Mouse (Mus musculus) thymus, adult 2 months (tissue): ENCODE measurements around the gene Grasp. TPM values are rescaled to one million over a fixed set of nuclear protein-coding genes. Genes with fewer than 3 reads are reported as not detected.

Source experiments
- DNase-seq: peaks from one replicate; pipeline ENCODE4 v3.0.0; 2021
- H3K27ac ChIP-seq: fragments of 200-500 bp; 2 replicates; pipeline ENCODE4 v1.5.1; 2012; ENCODE audit warnings: low read length, control low read depth; ENCODE audit not compliant: control insufficient read depth, insufficient read depth
- H3K27me3 ChIP-seq: fragments of 200-500 bp; 2 replicates; pipeline ENCODE4 v1.6.1; 2012; ENCODE audit warnings: mild to moderate bottlenecking, low read length, moderate library complexity, mixed read lengths; ENCODE audit not compliant: control insufficient read depth, insufficient read depth
- H3K36me3 ChIP-seq: fragments of 200-500 bp; 2 replicates; pipeline ENCODE4 v1.6.1; 2012; ENCODE audit warnings: mild to moderate bottlenecking, low read length, moderate library complexity; ENCODE audit not compliant: control insufficient read depth, insufficient read depth
- H3K4me1 ChIP-seq: fragments of 200-500 bp; replicated peaks from 2 replicates; pipeline ENCODE4 v1.6.1; 2012; ENCODE audit warnings: low read length; ENCODE audit not compliant: control insufficient read depth, insufficient read depth
- H3K4me3 ChIP-seq: fragments of 200-500 bp; 2 replicates; pipeline ENCODE4 v1.5.1; 2012; ENCODE audit warnings: mild to moderate bottlenecking, low read length, control low read depth, moderate library complexity; ENCODE audit not compliant: control insufficient read depth, insufficient read depth
- CTCF ChIP-seq: fragments of 200-500 bp; IDR thresholded peaks from 2 replicates; pipeline ENCODE4 v1.5.1; 2012; ENCODE audit warnings: mild to moderate bottlenecking, control low read depth, low read length, moderate library complexity, borderline replicate concordance; ENCODE audit not compliant: control insufficient read depth, poor library complexity, insufficient read depth; ENCODE audit errors: extremely low read depth
- POLR2A ChIP-seq: fragments of 200-500 bp; IDR thresholded peaks from 2 replicates; pipeline ENCODE4 v1.6.1; 2012; ENCODE audit warnings: mild to moderate bottlenecking, low read length, control low read depth, moderate library complexity; ENCODE audit not compliant: control insufficient read depth, poor library complexity, insufficient read depth; ENCODE audit errors: extremely low read depth
- WGBS: fragments of 180-500 bp; shearing (Covaris S2); methylation state at CpG from one replicate; pipeline ENCODE4 v1.1.7; 2018; 5-methylcytosine and 5-hydroxymethylcytosine counted together
- polyA plus RNA-seq: library from polyadenylated mRNA; depleted of rRNA; stranded (reverse); fragments of >200 nt; gene quantifications from 2 replicates; pipeline ENCODE4 v1.2.3, GENCODE M21; 2012; rRNA removed

Gene Grasp
- polyA plus RNA-seq: 10.2 and 15.4 TPM in 2 replicates

GRCm38 (mm10) chr15:101224006-101224906 is at the start of gene Grasp:
Grasp (plus strand) TSS chr15:101224188.
- TF ChIP-seq POLR2A (no peak), CTCF (no peak)
- Histone ChIP-seq H3K27me3 (no peaks in the 10 kb centered on the region; the same call in 1 of the 2 replicates), H3K36me3 (no peaks in the 10 kb centered on the region), H3K4me3 (peak within 1 kb of the TSS; percentile 53), H3K4me1 (peaks cover 32% of the 10 kb centered on the region), H3K27ac (no peak within 1 kb of the TSS)
- DNase-seq: peak; percentile 82
- under 1% methylated on average over 77 of the region's 77 CpGs for WGBS

DNA sequence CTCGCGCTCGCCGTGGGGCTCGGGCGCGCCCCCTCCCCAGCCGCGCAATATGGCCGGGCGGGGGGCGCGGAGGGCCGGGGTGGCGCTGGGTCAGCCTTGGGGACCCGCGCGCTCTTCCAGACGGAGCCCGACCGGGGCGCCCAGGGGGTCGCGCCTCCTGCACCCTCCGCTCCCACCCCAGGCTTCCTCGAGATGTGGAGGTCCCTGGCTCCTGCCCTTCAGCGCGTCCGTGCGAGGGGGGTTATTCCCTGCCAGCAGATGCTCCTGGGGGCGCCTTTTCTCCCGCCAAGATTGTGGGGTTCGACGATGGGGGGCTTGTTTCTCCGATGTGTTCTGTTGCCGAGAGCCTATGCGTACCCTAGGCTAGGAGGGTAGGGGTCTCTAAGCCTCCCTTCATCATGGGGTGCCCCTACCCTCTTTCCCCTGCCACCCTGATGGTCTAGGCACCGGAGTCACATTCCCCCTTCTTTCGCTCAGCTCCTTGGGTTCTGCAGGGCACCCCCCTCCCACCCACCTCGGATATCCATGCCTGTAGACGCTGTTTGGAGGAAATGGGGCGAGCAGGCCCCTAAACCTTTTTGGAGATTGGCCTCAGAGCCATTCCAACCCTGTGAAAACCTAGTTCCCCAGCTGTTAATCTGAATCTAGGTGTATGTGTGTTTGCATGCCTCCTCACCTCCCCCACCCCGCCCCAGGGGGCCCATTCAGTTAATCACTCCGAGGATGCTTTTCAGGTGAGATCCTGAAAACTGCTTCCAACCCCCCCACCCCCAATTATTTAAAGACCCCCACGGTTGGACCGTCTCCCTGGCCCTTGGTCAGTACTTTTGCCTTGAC is 49.5 kb upstream of the Grasp start:
- H3K4me3 ChIP-seq: peak overlapping the region; percentile 71
- 2% methylated on average over 41 of the region's 46 CpGs for WGBS
- no peaks in the 10 kb centered on the region for H3K36me3 ChIP-seq
- no peak overlapping the region for H3K27ac ChIP-seq
- TF ChIP-seq POLR2A (no peak), CTCF (no peak)
- peak; percentile 46 for DNase-seq
- no peaks in the 10 kb centered on the region for H3K27me3 ChIP-seq
- peaks cover 15% of the 10 kb centered on the region for H3K4me1 ChIP-seq

DNA sequence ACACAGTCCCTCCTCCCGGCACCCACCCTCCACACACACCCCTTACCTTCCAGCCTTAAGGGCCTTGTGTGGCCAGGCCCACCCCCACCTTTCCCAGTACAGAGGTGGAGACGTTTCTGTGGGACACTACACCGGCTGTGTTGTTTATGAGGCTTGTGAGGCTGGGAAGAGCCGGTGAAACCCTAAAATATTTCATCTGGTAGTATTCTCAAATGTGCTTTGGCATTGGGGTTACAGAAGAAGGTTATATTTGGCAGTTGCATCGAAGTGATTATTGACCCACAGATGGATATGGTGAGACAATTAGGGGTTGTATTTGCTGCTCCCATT is 48.9 kb upstream of the Grasp start:
- peaks cover 17% of the 10 kb centered on the region for H3K4me1 ChIP-seq
- no peaks in the 10 kb centered on the region for H3K27me3 ChIP-seq
- no peak for TF ChIP-seq CTCF
- no peak for TF ChIP-seq POLR2A
- H3K36me3 ChIP-seq: no peaks in the 10 kb centered on the region
- peak overlapping the region; percentile 71; the same call in 1 of the 2 replicates for H3K4me3 ChIP-seq
- WGBS: 25% methylated on average over 5 of the region's 5 CpGs
- no peak for DNase-seq
- no peak overlapping the region for H3K27ac ChIP-seq

DNA sequence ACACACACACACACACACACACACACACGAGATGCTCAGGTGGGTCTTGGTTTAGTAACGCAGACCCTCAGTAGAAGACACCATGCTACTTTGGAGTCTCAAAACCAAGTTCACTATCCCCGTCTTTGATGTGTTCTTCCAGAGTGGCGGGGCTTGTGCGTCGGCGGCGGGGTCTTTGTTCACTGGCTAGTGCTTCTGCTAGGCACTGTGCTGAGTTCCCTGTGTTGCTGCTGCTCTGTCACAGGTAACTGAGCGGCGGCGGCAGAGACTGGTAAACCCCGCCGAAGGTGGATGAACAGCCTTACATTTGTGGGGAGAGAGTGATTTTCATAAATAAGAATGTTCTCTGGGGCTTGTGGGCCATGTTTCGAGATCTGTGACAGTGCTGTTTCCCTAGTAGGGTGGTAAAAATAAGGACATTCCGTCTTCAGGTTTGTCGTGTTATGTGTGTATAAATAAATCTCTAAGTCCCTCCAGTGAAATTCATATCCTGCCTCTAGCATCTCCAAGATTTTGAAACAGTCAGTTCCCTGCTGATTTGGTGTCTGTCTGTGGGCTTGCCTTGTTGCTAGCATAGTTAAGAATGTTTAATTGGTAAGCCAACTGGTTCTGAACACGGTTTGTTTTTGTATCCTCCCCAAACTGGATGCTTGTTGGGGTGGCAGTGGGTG is 48.2 kb upstream of the Grasp start:
- no peak for TF ChIP-seq CTCF
- TF ChIP-seq POLR2A: no peak
- Histone ChIP-seq H3K4me1 (peaks cover 23% of the 10 kb centered on the region), H3K27me3 (no peaks in the 10 kb centered on the region), H3K4me3 (0 out of 2 replicates have a peak overlapping the region, but pooled peaks have one; percentile 7), H3K36me3 (no peaks in the 10 kb centered on the region), H3K27ac (no peak overlapping the region)
- 22% methylated on average over 17 of the region's 17 CpGs for WGBS
- no peak for DNase-seq

- H3K27me3 ChIP-seq: no peaks in the 10 kb centered on the region
- no peak overlapping the region for H3K27ac ChIP-seq
- no peak for TF ChIP-seq POLR2A
- no peak for TF ChIP-seq CTCF
- no peak for DNase-seq
- no peak overlapping the region for H3K4me3 ChIP-seq
- no peaks in the 10 kb centered on the region for H3K36me3 ChIP-seq
- peaks cover 28% of the 10 kb centered on the region for H3K4me1 ChIP-seq
- WGBS: 77% methylated on average over 3 of the region's 3 CpGs
Observed at GRCm38 (mm10) chr15:101176284-101176680, 47.7 kb upstream of the Grasp start.

DNA sequence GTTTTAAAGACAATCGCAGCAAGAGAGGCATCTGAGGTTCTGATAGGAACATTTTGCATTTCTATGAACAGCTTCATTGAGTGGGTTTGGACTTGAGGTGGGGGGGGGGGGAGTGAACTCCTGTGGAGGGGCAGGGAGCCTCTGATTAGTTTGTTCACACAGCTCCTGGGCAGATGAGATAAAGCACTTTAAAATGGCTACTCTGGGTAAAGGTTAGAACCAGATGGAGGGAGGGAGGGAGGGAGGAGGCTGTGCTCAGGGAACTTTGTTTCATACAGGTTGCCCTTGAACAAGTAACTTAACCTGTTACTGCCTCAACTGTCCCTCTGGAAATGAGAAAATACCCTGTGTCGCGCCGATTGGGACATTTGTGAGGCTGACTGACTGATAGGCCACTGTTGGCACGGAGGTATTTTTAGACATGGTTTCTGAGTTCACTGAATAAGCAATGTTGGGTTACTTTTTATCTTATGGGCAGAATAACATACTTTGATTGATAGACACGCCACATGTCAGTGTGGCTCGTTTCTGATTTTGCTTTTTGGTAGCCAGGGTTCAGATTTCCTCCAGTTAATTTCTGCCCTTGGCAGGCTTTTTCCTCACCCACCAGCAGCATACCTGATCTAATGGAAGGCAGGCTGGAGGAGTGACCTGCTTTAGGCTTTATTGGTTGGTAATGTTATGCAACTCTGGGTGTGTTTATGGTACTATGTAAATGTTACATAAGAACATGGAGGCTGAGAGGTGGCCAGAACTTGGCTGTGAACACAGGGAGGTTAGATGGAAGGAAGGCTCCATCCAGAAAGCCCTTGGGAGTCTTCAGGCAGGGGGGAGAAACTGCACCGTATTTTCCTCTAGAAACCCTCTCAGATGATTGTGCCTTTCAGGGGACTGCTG is 46.9 kb upstream of the Grasp start:
- 80% methylated on average over 8 of the region's 8 CpGs for WGBS
- no peak for DNase-seq
- H3K27me3 ChIP-seq: no peaks in the 10 kb centered on the region
- H3K27ac ChIP-seq: no peak overlapping the region
- H3K4me3 ChIP-seq: no peak overlapping the region
- H3K4me1 ChIP-seq: peaks cover 31% of the 10 kb centered on the region
- H3K36me3 ChIP-seq: no peaks in the 10 kb centered on the region
- TF ChIP-seq CTCF (no peak), POLR2A (no peak)
